Mouse (Mus musculus) heart, postnatal 0 days (tissue): ENCODE results near the gene Slc27a2.

Experiments used
- CTCF ChIP-seq: IDR thresholded peaks from 2 replicates; pipeline ENCODE4 v1.5.1; 2016; ENCODE audit warnings: antibody characterized with exemption, control low read depth, low read depth
- EP300 ChIP-seq: IDR thresholded peaks from 2 replicates; pipeline ENCODE4 v1.6.1; 2016; ENCODE audit warnings: antibody characterized with exemption, low read depth

DNA sequence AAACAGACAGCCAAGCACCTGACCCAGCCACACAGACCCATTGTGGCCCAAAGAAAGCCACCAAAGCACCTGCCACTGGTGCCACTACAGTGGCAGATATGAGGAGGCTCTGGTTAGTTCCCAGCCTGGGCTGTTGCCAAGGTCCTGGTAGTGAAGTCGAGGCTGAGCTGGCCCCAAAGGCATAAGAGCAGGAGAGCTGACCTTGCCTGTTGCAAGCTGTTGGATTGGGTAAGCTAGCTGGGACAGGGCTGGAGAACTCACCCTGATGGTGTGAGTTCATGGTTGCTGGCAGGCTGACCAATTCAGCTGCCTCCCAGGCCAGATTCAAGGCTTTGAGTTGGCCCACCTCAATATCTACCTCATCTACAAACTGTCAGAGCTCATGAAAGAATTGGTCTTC lies 47.1 kb upstream of the Slc27a2 start:
- TF ChIP-seq EP300 (no peak), CTCF (no peak)
